Mouse (Mus musculus) hindbrain, embryonic 13.5 days (tissue): Measurements from ENCODE around the gene Sult1a1. TPM values are rescaled to one million over a fixed set of nuclear protein-coding genes. Genes with fewer than 3 reads are reported as not detected.

ENCODE experiments used
- ATAC-seq: fragments of 200-750 bp; cut with Nextera tagmentation; 2 replicates; pipeline ENCODE4 v1.8.0; 2017; ENCODE audit warnings: moderate TSS enrichment; ENCODE audit not compliant: low FRiP score
- H3K27ac ChIP-seq: fragments of 300-500 bp; sonication (generic); 2 replicates; pipeline ENCODE4 v1.5.1; 2015; ENCODE audit warnings: inconsistent platforms, mild to moderate bottlenecking, moderate library complexity
- H3K27me3 ChIP-seq: fragments of 300-500 bp; sonication (generic); 2 replicates; pipeline ENCODE4 v1.6.1; 2015; ENCODE audit warnings: mild to moderate bottlenecking, inconsistent platforms
- H3K36me3 ChIP-seq: fragments of 300-500 bp; sonication (generic); 2 replicates; pipeline ENCODE4 v1.6.1; 2015; ENCODE audit warnings: mild to moderate bottlenecking, inconsistent platforms
- H3K4me1 ChIP-seq: fragments of 300-500 bp; sonication (generic); replicated peaks from 2 replicates; pipeline ENCODE4 v1.6.1; 2015; ENCODE audit warnings: inconsistent platforms
- H3K4me2 ChIP-seq: fragments of 300-500 bp; sonication (generic); 2 replicates; pipeline ENCODE4 v1.6.1; 2015; ENCODE audit warnings: inconsistent platforms, mild to moderate bottlenecking, moderate library complexity
- H3K4me3 ChIP-seq: fragments of 300-500 bp; sonication (generic); 2 replicates; pipeline ENCODE4 v1.5.1; 2015; ENCODE audit warnings: mild to moderate bottlenecking, inconsistent platforms
- H3K9ac ChIP-seq: fragments of 300-500 bp; sonication (generic); 2 replicates; pipeline ENCODE4 v1.6.1; 2015; ENCODE audit warnings: mild to moderate bottlenecking, inconsistent platforms
- H3K9me3 ChIP-seq: fragments of 300-500 bp; sonication (generic); 2 replicates; pipeline ENCODE4 v1.6.1; 2016; ENCODE audit warnings: inconsistent platforms
- WGBS: fragments of 180-500 bp; shearing (Covaris S2); methylation state at CpG from one replicate; pipeline ENCODE4 v1.1.7; 2015; 5-methylcytosine and 5-hydroxymethylcytosine counted together
- polyA plus RNA-seq: library from polyadenylated mRNA; unstranded; fragments of >200 nt; fragmentation: Nextera tagmentation; extraction: Ambion mirVana; gene quantifications from 2 replicates; pipeline ENCODE4 v1.2.1, GENCODE M21; 2015

The Sult1a1 gene
- polyA plus RNA-seq, 1 experiment from 2014 or later, result 1.4 TPM

DNA sequence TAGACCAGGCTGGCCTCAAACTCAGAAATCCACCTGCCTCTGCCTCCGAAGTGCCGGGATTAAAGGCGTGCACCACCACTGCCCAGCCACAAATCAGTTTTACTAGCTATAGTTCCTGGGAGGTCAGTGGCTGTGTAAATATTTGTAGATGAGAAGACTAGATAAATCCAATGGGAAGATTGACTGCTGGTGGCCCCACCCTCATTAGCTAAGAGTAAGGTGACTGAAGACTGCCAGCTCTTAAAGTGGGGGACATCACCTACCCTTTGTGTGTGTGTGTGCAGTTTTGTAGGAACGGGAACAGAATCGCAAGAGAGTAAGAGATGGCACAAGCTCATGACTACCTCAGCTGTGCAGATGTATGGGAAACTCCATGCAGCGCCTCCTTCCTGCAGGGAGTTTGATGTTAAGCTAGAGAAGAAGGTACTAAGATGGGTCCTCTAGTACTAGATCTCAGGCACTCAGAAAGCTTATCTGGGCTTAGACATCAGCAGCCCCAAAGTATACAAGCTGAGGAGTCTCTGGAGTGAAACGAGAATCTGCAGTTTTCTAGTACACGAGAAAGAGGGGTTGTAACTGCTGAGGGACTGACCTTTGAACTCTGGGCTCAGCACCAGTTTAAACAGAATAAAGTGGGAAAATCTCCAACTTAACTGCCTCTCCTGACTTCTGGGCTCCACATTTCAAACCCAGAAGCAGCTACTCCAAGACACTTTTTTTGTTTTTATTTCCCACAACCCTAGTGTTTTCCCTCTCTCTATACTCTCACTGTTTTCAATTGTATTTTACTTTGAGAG lies 2.5 kb upstream of the Sult1a1 start:
- no peaks in the 10 kb centered on the region for H3K27me3 ChIP-seq
- 86% methylated on average over 8 of the region's 8 CpGs for WGBS
- H3K9ac ChIP-seq, result no peak overlapping the region
- peaks cover 31% of the 10 kb centered on the region for H3K36me3 ChIP-seq
- H3K9me3 ChIP-seq, result no peaks in the 10 kb centered on the region
- H3K4me3 ChIP-seq, result no peak overlapping the region
- no peaks in the 10 kb centered on the region for H3K4me1 ChIP-seq
- ATAC-seq, result no peak
- H3K4me2 ChIP-seq, result no peak overlapping the region
- no peak overlapping the region for H3K27ac ChIP-seq

DNA sequence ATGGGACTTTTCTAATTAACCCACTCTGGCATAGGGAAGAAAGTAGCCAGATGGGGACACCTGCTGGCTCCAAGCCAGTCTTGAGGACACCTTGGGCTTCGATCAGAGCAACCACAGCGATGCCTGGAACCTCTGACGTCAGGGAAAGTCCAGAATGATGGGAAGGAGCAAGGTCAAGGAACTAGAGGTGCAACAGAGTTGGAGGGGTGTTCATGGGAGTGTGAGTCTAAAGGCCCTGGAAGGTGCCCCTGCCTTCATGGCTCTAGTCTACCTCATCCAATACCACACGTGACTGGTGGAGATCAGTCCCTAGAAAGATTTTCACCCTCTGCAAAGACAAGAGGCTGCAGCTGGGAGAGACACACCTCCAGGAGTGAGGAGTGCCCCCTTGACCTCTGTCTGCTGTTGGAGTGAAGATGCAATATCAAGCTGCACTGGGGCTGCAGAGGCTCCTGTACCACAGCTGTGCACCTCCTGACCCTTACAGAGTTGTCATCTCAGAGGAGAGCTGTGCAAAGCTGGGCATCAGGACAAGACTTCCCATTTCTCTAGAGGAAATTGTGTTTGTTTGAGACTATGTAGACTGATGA lies 494 bp upstream of the Sult1a1 start:
- H3K9me3 ChIP-seq, result no peaks in the 10 kb centered on the region
- ATAC-seq, result no peak
- WGBS, result 83% methylated on average over 4 of the region's 4 CpGs

DNA sequence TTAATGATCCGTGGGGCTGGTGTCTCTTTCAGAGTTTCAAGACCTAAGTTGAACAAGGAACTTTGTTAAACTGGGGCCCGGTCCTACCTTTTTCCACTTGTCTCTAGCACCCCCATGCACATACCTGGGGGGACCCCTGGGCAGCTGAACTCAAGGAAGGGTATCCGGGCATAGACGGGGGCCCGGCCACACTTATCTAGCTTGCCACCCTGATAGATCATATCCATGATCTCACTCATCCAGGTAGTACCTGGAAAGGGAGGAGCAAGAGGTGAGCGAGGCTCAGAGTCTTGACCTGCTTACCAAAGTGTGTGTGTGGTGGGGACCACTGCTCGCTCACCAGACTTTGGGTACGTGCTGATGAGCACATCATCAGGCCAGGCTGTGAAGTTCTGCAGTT lies 1.1 kb downstream of the Sult1a1 start:
- H3K4me3 ChIP-seq, result no peak overlapping the region
- no peak overlapping the region for H3K4me2 ChIP-seq
- H3K36me3 ChIP-seq, result peaks cover 62% of the 10 kb centered on the region
- no peak for ATAC-seq
- no peaks in the 10 kb centered on the region for H3K9me3 ChIP-seq
- WGBS, result 96% methylated on average over 8 of the region's 8 CpGs
- no peak overlapping the region for H3K9ac ChIP-seq
- H3K27ac ChIP-seq, result no peak overlapping the region
- H3K4me1 ChIP-seq, result no peaks in the 10 kb centered on the region
- H3K27me3 ChIP-seq, result no peaks in the 10 kb centered on the region

More for the DNA sequence above, 494 bp upstream of the Sult1a1 start:
- H3K27me3 ChIP-seq, result no peaks in the 10 kb centered on the region
- H3K36me3 ChIP-seq, result peaks cover 50% of the 10 kb centered on the region
- H3K27ac ChIP-seq, result no peak overlapping the region
- H3K4me3 ChIP-seq, result no peak overlapping the region
- no peak overlapping the region for H3K4me2 ChIP-seq
- H3K9ac ChIP-seq, result no peak overlapping the region
- no peaks in the 10 kb centered on the region for H3K4me1 ChIP-seq

DNA sequence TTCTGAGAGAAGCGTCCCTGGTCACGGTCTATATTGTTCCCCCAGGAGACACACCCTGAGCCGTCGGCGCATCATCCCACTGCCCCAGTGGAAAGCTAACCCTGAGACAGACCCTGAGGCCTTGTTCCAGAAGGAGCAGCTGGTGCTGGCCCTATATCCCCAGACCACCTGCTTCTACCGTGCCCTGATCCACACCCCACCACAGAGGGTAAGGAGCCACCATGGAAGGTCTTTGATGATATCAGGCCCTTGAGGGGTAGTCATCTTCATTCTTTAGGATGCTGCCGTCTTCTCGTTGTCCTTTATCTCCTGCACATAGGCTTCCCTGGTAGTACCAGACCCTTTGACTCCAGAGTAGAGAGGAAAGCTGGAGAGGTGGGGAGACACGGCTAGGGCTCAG lies 4.1 kb downstream of the Sult1a1 start:
- peaks cover 64% of the 10 kb centered on the region for H3K36me3 ChIP-seq

DNA sequence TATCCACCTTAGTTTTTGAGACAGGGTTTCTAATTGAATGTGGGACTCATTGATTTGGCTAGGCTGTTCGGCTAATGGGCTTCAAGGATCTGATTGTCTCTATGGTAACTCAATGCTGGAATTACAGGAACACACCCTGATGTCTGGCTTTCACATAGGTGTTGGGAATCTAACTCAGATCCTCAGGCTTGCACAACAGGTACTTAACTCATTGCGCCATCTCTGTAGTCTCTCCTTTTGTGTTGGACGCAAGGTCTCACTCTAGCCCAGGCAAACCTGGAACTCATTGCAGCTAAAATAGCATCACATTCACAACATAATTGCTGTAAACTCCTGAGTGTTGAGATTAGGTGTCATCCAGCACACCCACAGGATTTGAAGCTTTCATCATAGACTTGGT lies 6.1 kb downstream of the Sult1a1 start:
- WGBS, result 97% methylated on average over 3 of the region's 3 CpGs
- H3K27me3 ChIP-seq, result no peaks in the 10 kb centered on the region
- no peak for ATAC-seq
- H3K27ac ChIP-seq, result no peak overlapping the region
- H3K4me2 ChIP-seq, result no peak overlapping the region
- no peaks in the 10 kb centered on the region for H3K4me1 ChIP-seq
- H3K36me3 ChIP-seq, result peaks cover 69% of the 10 kb centered on the region
- H3K4me3 ChIP-seq, result no peak overlapping the region
- H3K9ac ChIP-seq, result no peak overlapping the region
- H3K9me3 ChIP-seq, result no peaks in the 10 kb centered on the region

More for the DNA sequence above, 4.1 kb downstream of the Sult1a1 start:
- H3K27me3 ChIP-seq, result no peaks in the 10 kb centered on the region
- no peak overlapping the region for H3K9ac ChIP-seq
- no peaks in the 10 kb centered on the region for H3K4me1 ChIP-seq
- no peak overlapping the region for H3K27ac ChIP-seq
- no peak for ATAC-seq
- no peaks in the 10 kb centered on the region for H3K9me3 ChIP-seq
- no peak overlapping the region for H3K4me2 ChIP-seq
- no peak overlapping the region for H3K4me3 ChIP-seq
- WGBS, result 95% methylated on average over 9 of the region's 9 CpGs

DNA sequence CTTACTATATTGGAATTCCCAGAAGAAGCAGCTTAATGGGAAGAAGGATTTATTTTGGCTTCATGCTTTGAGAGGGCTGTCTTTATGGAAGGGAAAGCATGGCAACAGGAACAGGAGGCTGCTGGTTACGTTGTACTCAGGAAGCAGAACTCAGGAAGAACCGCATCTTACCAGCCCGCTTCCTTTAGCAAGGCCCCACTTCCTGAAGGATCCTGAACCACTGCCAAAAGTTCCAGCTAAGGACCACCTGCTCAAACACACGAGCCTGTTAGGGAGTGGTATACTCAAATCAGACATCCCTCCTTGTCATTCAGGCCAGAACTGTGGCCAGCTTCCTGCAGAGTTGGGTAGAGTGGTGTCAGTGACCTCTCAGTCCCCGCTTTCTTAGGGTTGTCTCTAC lies 7.8 kb downstream of the Sult1a1 start:
- Histone ChIP-seq H3K9me3 (no peaks in the 10 kb centered on the region), H3K4me3 (no peak overlapping the region), H3K4me1 (no peaks in the 10 kb centered on the region), H3K4me2 (no peak overlapping the region), H3K36me3 (peaks cover 71% of the 10 kb centered on the region), H3K27ac (no peak overlapping the region), H3K27me3 (no peaks in the 10 kb centered on the region), H3K9ac (no peak overlapping the region)
- ATAC-seq, result no peak
- 83% methylated on average over 5 of the region's 5 CpGs for WGBS

DNA sequence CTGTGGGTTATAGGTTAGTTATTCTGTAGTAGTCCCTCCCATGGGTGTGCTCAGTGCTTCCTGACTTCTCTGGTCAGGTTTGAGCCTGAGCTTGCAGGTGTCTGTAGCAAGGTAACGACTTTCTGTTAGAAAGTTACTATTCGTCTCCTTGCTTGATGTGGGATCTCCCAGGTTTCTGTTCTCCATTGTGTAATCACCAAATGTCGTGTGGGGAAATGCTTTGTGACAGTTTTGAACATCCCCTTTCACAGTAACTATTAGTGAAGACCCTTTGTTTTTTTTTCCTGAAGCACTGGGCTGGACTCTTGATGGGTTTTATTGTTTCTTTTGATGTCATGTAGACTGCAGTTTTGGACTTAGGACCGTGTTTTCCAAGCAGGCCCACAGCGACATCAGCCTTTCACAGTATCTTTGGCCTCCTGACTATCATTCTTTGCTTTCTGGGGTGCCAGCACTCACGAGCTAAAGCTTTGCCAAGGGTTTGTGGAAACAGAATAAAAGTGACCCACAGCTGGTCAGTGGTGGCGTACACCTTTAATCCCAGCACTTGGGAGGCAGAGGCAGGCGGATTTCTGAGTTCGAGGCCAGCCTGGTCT lies 8.6 kb downstream of the Sult1a1 start:
- WGBS, result 90% methylated on average over 9 of the region's 9 CpGs
- Histone ChIP-seq H3K27me3 (no peaks in the 10 kb centered on the region), H3K9ac (no peak overlapping the region), H3K9me3 (no peaks in the 10 kb centered on the region), H3K36me3 (peaks cover 68% of the 10 kb centered on the region), H3K27ac (no peak overlapping the region), H3K4me3 (no peak overlapping the region), H3K4me2 (no peak overlapping the region), H3K4me1 (no peaks in the 10 kb centered on the region)
- ATAC-seq, result no peak

DNA sequence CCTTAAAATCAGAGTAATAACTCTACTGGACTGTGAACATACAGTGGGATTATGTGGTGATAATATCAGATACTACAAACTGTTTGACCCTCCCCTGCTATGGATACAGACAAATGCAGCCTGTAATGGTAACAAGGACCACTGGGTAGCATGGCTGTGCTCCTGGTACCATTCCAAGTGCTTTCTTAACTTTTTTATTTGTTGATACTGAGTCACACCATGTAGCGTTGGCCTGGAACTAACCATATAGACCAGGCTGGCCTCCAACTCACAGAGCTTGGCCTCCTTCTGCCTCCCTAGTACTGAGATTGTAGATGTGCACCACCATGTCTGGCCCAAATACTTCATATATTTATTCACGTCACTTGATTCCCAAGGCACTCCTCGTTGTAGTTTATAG lies 11.0 kb downstream of the Sult1a1 start:
- H3K36me3 ChIP-seq, result peaks cover 59% of the 10 kb centered on the region
- no peak overlapping the region for H3K4me2 ChIP-seq
- H3K4me3 ChIP-seq, result no peak overlapping the region
- H3K4me1 ChIP-seq, result no peaks in the 10 kb centered on the region
- ATAC-seq, result no peak
- H3K27me3 ChIP-seq, result no peaks in the 10 kb centered on the region
- H3K27ac ChIP-seq, result no peak overlapping the region
- 98% methylated on average over 3 of the region's 3 CpGs for WGBS
- no peak overlapping the region for H3K9ac ChIP-seq
- H3K9me3 ChIP-seq, result no peaks in the 10 kb centered on the region

DNA sequence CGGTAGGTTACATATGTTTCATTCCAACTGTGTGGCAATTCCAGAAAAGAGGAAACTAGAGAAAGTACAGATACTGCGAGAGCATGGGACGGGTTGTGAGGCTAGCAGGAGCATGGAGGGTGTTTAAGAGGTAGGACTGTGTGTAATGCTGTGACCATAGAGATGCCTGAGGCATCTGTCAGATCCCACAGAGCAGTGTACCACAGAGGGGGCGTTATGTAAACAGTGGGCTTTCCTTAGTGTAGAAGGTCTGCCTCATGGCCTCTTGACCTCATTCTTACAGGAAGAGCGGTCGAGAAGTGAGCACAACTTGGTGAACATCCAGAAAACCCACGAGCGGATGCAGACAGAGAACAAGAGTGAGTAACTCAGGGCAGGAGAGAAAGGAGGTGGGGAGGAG lies 12.6 kb downstream of the Sult1a1 start:
- peaks cover 57% of the 10 kb centered on the region for H3K36me3 ChIP-seq
- no peak for ATAC-seq
- H3K9ac ChIP-seq, result no peak overlapping the region
- H3K27me3 ChIP-seq, result no peaks in the 10 kb centered on the region
- H3K9me3 ChIP-seq, result no peaks in the 10 kb centered on the region
- no peaks in the 10 kb centered on the region for H3K4me1 ChIP-seq
- H3K4me3 ChIP-seq, result no peak overlapping the region
- H3K27ac ChIP-seq, result no peak overlapping the region
- 76% methylated on average over 8 of the region's 8 CpGs for WGBS
- H3K4me2 ChIP-seq, result no peak overlapping the region

DNA sequence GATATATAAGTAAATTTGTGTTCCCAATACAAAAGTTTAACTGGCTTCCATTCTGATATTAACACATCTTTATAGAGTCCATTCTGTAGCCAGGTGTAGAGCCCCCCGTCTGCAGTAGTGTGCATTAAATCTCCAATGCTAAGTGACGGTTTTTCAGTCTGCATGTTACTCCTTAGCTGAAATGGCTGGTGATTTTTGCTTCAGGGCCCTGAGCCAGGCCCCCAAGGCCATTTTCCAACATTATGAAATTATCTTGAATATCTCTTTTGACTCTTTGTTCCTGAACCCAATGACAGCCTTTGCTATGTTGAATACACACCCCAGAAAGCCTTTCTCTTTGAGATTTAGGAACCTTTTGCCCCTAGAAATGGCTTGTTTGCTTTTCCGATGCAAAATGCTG lies 16.5 kb downstream of the Sult1a1 start:
- WGBS, result 91% methylated on average over 3 of the region's 3 CpGs

DNA sequence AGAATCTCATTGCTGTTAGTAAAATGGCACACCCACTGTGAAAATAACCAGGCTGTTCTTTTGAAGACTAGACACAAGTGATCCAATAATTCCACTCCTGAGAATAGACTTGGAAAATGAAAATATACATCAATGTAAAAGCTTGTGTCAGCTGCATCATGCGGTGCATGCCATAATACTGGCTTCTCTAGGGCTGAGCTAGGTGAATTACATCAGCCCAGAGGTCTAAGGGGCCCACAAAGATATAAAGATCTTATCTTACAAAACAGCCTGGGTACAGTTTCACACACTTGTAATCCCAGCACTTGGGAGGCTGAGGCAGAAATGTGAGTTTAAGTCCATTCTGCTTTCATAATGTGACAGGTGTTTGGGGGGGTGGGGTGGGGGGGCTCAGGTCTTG lies 18.7 kb downstream of the Sult1a1 start:
- no peak for ATAC-seq
- no peak overlapping the region for H3K9ac ChIP-seq
- WGBS, result 84% methylated on average over 1 of the region's 1 CpGs
- H3K4me2 ChIP-seq, result no peak overlapping the region
- H3K9me3 ChIP-seq, result no peaks in the 10 kb centered on the region
- H3K36me3 ChIP-seq, result peaks cover 13% of the 10 kb centered on the region
- no peaks in the 10 kb centered on the region for H3K27me3 ChIP-seq
- no peak overlapping the region for H3K27ac ChIP-seq
- H3K4me1 ChIP-seq, result no peaks in the 10 kb centered on the region
- no peak overlapping the region for H3K4me3 ChIP-seq

More for the DNA sequence above, 16.5 kb downstream of the Sult1a1 start:
- Histone ChIP-seq H3K4me3 (no peak overlapping the region), H3K36me3 (peaks cover 32% of the 10 kb centered on the region), H3K9ac (no peak overlapping the region), H3K9me3 (no peaks in the 10 kb centered on the region), H3K4me1 (no peaks in the 10 kb centered on the region), H3K4me2 (no peak overlapping the region), H3K27ac (no peak overlapping the region), H3K27me3 (no peaks in the 10 kb centered on the region)
- no peak for ATAC-seq

DNA sequence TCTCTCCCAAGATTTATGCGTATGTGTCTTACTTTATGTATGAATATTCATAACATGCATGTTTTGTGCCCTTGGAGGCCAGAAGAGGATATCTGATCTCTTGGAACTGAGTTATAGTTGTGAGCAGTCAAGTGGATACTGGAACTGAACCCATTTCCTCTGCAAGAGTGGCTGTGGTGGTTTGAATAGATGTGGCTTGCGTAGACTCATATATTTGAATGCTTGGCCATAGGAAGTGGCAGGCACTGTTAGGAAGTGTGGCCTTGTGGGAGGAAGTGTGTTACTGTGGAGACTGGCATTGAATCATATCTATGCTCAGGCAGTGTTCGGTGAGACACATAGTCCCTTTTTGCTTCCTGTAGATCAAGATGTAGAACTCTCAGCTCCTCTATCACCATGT lies 20.5 kb downstream of the Sult1a1 start:
- no peak overlapping the region for H3K9ac ChIP-seq
- no peak overlapping the region for H3K27ac ChIP-seq
- no peaks in the 10 kb centered on the region for H3K9me3 ChIP-seq
- H3K36me3 ChIP-seq, result 0 out of 2 replicates have a peak, but pooled peaks cover under 1% of the 10 kb centered on the region
- 96% methylated on average over 3 of the region's 3 CpGs for WGBS
- H3K4me1 ChIP-seq, result peaks cover 2% of the 10 kb centered on the region; the same call in 1 of the 2 replicates
- ATAC-seq, result no peak
- H3K4me3 ChIP-seq, result no peak overlapping the region
- no peaks in the 10 kb centered on the region for H3K27me3 ChIP-seq
- H3K4me2 ChIP-seq, result no peak overlapping the region

DNA sequence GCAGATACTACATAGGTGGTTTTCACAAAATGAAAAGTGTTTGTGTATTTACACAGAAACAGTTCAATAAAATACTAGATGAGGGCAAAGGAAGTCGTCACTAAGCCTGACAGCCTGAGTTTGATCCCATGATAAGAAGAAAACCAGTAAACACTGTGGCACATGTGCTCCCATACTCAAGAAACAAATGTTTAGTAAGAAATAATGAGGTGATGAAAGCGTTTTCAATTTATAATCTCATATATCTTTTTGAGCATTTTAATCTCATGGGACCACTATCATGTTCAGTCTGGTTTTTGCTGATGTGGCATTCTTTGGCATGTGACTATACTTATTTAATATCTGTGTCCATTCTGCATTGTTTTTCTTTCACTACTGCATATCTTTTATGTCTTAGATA lies 22.2 kb downstream of the Sult1a1 start:
- Histone ChIP-seq H3K9me3 (no peaks in the 10 kb centered on the region), H3K4me3 (no peak overlapping the region), H3K4me2 (no peak overlapping the region), H3K9ac (no peak overlapping the region), H3K4me1 (peaks cover 12% of the 10 kb centered on the region), H3K27me3 (no peaks in the 10 kb centered on the region), H3K27ac (no peak overlapping the region), H3K36me3 (no peaks in the 10 kb centered on the region)
- no peak for ATAC-seq
- 86% methylated on average over 2 of the region's 2 CpGs for WGBS
